Mouse (Mus musculus) layer of hippocampus, postnatal 36 days (tissue): ENCODE measurements around the gene Olfr8. TPM values are rescaled to one million over a fixed set of nuclear protein-coding genes. Genes with fewer than 3 reads are reported as not detected.
"Not testable (repeated sequence)": the region's sequence is repeated elsewhere in the genome, so short reads cannot be mapped to it uniquely, and the experiment has no call there.

Source experiments
- DNase-seq, 2 experiments: peaks; one replicate each; pipeline ENCODE4 v3.0.0; 2022
- total RNA-seq, 2 experiments: library from RNA; stranded (reverse); gene quantifications; 2 replicates each; pipeline ENCODE4 v1.2.3; 2021

Gene Olfr8
- not detected for total RNA-seq

DNA sequence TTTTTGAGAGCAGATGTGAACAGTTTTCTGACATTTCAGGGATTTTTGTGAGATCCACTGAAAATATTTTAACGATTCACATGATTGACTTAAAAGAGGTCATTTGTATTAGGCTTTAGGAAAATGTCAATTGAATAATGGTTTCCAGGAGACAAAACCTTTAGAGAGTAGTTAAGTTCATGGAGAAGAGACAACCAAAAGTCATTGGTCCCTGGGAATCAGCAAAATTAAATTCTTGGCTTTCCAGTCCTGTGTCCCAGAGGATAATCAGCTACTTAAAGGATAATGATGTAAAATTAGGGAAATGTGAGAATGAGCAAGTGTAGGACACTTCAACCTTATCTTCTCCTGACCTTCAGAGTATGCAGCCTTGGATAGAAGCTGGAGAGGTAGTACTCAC lies at the start of gene Olfr8:
Olfr8 (plus strand) TSS at position 301 of the 400 bp plus-strand sequence.
- not testable (repeated sequence) for DNase-seq

DNA sequence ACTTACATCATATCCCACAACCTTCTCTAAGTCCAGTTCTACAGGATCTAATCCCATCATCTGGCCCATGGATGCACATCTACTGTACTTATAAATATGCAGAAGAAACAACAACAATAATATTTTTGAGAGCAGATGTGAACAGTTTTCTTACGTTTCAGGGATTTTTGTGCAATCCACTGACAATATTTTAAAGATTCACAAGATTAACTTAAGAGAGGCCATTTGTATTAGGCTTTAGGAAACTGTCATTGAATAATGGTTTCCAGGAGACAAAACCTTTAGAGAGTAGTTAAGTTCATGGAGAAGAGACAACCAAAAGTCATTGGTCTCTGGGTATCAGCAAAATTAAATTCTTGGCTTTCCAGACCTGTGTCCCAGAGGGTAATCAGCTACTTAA lies 37.6 kb upstream of the Olfr8 start, which contains the start of gene Olfr1354:
Olfr1354 (plus strand) TSS at position 301 of the 400 bp plus-strand sequence.
- not testable (repeated sequence) for DNase-seq

DNA sequence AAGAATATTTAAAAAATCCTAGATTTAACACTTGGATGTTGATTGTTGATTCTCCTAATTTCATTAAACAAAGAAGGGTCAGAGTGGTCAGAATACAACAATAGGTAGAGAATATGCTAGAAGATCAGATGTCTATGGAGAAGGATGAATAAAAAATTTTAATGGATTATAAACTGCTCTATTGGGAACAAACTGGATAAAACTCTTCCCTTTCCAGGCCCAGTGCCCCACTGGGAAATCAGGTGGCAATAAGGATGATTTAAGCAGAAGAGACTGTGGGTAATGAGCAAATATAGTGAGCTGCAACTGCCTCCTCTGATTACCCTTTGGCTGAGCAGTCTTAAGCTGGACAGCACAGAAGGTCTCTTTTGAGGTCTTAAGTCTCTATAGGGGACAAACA lies 12.6 kb downstream of the Olfr8 start, which contains the start of gene Olfr1353:
Olfr1353 (plus strand) TSS at position 301 of the 400 bp plus-strand sequence.
- not testable (repeated sequence) for DNase-seq

DNA sequence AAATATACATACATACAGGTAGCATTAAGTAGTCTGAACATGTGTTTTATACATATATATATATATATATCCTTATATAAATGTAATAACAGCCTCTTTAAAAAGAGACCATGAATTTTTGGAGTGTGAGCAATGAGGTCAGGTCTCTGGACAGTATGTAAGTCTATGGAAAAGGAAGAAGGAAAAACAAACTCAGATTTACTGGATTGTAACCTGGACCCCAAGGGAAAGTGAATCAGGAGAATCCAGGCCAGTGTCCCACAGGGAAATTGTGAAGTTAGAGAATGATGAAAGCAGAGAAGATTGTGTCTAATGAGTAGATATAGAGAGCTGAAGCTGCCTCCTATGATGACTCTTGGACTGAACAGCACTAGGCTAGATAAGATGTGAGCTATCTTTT lies 30.3 kb downstream of the Olfr8 start, which contains the start of gene Olfr1352:
Olfr1352 (plus strand) TSS at position 301 of the 400 bp plus-strand sequence.
- DNase-seq = no peak

Other genes starting within 250 kb of the Olfr8 start
- not detected for gene Casp14, start 232.3 kb upstream of the Olfr8 start, total RNA-seq
- under 1 TPM; 0.23 to 0.60 TPM for gene Ccdc105, start 197.6 kb upstream of the Olfr8 start, total RNA-seq
- 10 to 100 TPM in 1 of 2 experiments, 1 to 10 TPM in 1; 9.7 to 11.5 TPM for gene Slc1a6, start 170.1 kb upstream of the Olfr8 start, total RNA-seq
- gene Olfr1356, start 98.5 kb upstream of the Olfr8 start, total RNA-seq = not detected
- not detected for gene Olfr1355, start 75.1 kb upstream of the Olfr8 start, total RNA-seq
- gene Olfr1354, start 37.5 kb upstream of the Olfr8 start, total RNA-seq = not detected
- not detected for gene Olfr1353, start 12.7 kb downstream of the Olfr8 start, total RNA-seq
- gene Olfr1352, start 30.4 kb downstream of the Olfr8 start, total RNA-seq = not detected
- not detected for gene Olfr1351, start 61.8 kb downstream of the Olfr8 start, total RNA-seq
- gene Olfr57, start 78.1 kb downstream of the Olfr8 start, total RNA-seq = not detected
- gene 2610008E11Rik, start 147.0 kb downstream of the Olfr8 start, total RNA-seq = 10 to 100 TPM; 24.3 to 26.7 TPM
- not detected for gene Vmn2r80, start 198.1 kb downstream of the Olfr8 start, total RNA-seq